Comparison of ENCODE assay signal across 23 mouse cellular contexts in the genomic region with DNA sequence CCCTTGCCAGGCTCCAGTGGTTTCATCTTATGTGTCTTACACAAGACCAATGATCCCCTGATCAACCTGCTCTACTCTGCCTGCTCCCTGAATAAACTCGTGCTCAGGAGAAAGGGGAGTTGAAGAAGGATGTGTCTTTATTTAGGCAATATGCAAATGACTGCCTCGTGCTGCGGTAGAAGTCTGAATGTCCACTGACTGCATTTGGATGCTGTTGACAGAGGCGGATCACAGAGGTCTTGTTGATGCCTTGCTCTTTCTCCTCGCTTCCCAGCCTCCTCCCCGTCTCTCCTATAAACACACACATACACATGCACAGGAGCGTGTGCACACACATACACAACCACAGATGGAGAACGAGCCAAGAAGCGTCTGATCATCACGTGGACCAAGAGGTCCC.
"Had no signal": no experiment of that assay in that cellular context is flagged by ENCODE, and none has a peak within 500 bp of the region (broad histone marks: within the 10 kb centered on the region; RNA-seq: fewer than 3 reads in every experiment).

No protein-coding gene starts in this region.

- H3K9me3 ChIP-seq: heart, embryonic 12.5 days; hindbrain, embryonic 10.5 days; hindbrain, embryonic 12.5 days; limb, embryonic 10.5 days; limb, embryonic 12.5 days; liver, embryonic 13.5 days had no signal

- DNase-seq: forebrain, postnatal 0 days; gastrocnemius, postnatal 25 days; heart, adult 2 months; heart, postnatal 10 days; heart, postnatal 4 days; kidney, adult 18-20 months; kidney, adult 8-10 months; kidney, postnatal 10 days; kidney, postnatal 25 days; kidney, postnatal 4 days; liver; liver, embryonic 13.5 days had no signal

- H3K4me1 ChIP-seq: limb, embryonic 10.5 days had no signal

- H3K27me3 ChIP-seq: heart, embryonic 12.5 days; hindbrain, embryonic 12.5 days; limb, embryonic 12.5 days; liver, embryonic 13.5 days had no signal

- H3K4me2 ChIP-seq: heart, embryonic 12.5 days; hindbrain, embryonic 12.5 days; hindbrain, embryonic 14.5 days; limb, embryonic 12.5 days; liver, embryonic 11.5 days; liver, embryonic 13.5 days had no signal

- H3K9ac ChIP-seq: forebrain, postnatal 0 days; heart, embryonic 12.5 days; hindbrain, embryonic 12.5 days; hindbrain, embryonic 14.5 days; limb, embryonic 12.5 days; liver, embryonic 13.5 days had no signal

- ATAC-seq: forebrain, postnatal 0 days; hindbrain, embryonic 16.5 days; inflammation-experienced regulatory T-cells, adult 6 months had no signal

- H3K4me3 ChIP-seq: heart, adult 2 months; heart, embryonic 12.5 days; hindbrain, embryonic 10.5 days; hindbrain, embryonic 12.5 days; layer of hippocampus, adult 2 months; left cerebral cortex, adult 2 months; limb, embryonic 10.5 days; limb, embryonic 12.5 days; liver, embryonic 13.5 days had no signal

- H3K36me3 ChIP-seq: heart, embryonic 12.5 days; hindbrain, embryonic 10.5 days; hindbrain, embryonic 12.5 days; limb, embryonic 10.5 days; limb, embryonic 12.5 days; liver, embryonic 13.5 days had no signal

- H3K27ac ChIP-seq: heart, adult 2 months; hindbrain, embryonic 10.5 days; hindbrain, embryonic 12.5 days; hindbrain, embryonic 14.5 days; layer of hippocampus, adult 2 months; left cerebral cortex, adult 2 months; limb, embryonic 10.5 days; limb, embryonic 12.5 days; liver, embryonic 13.5 days had no signal
